Mouse (Mus musculus) testis, adult 2 months (tissue): ENCODE results near the gene Epn2.

Source experiments
- CTCF ChIP-seq: fragments of 200-500 bp; IDR thresholded peaks from 2 replicates; pipeline ENCODE4 v1.5.1; 2012; ENCODE audit warnings: low read depth, mild to moderate bottlenecking, inconsistent platforms, low read length, moderate library complexity; ENCODE audit not compliant: control insufficient read depth, insufficient read depth, insufficient replicate concordance
- POLR2A ChIP-seq: fragments of 200-500 bp; IDR thresholded peaks from 2 replicates; pipeline ENCODE4 v1.6.1; 2012; ENCODE audit warnings: low read depth, mild to moderate bottlenecking, inconsistent platforms, low read length, moderate library complexity; ENCODE audit not compliant: control insufficient read depth

- TF ChIP-seq POLR2A, result no peak
- TF ChIP-seq CTCF, result no peak
Observed at GRCm38 (mm10) chr11:61620762-61621161, 41.3 kb upstream of the Epn2 start.
